Mouse (Mus musculus) heart, embryonic 11.5 days (tissue): ENCODE data around the gene Xpnpep1. TPM values are rescaled to one million over a fixed set of nuclear protein-coding genes. Genes with fewer than 3 reads are reported as not detected.

Experiments
- ATAC-seq: fragments of 200-750 bp; cut with Nextera tagmentation; replicated peaks from 2 replicates; pipeline ENCODE4 v1.8.0; 2017; ENCODE audit warnings: moderate library complexity; ENCODE audit not compliant: insufficient number of reproducible peaks, low FRiP score, low TSS enrichment
- H3K27ac ChIP-seq: fragments of 300-500 bp; sonication (generic); 2 replicates; pipeline ENCODE4 v1.5.1; 2014; ENCODE audit warnings: mild to moderate bottlenecking, low read depth, low read length
- H3K27me3 ChIP-seq: fragments of 300-500 bp; sonication (generic); 2 replicates; pipeline ENCODE4 v1.6.1; 2014; ENCODE audit warnings: mild to moderate bottlenecking, low read length, mixed read lengths; ENCODE audit not compliant: control insufficient read depth, insufficient read depth
- H3K36me3 ChIP-seq: fragments of 300-500 bp; sonication (generic); 2 replicates; pipeline ENCODE4 v1.6.1; 2014; ENCODE audit warnings: mild to moderate bottlenecking, low read length, moderate library complexity, mixed read lengths; ENCODE audit not compliant: control insufficient read depth, insufficient read depth
- H3K4me1 ChIP-seq: fragments of 300-500 bp; sonication (generic); 2 replicates; pipeline ENCODE4 v1.6.1; 2014; ENCODE audit warnings: low read length; ENCODE audit not compliant: control insufficient read depth, insufficient read depth
- H3K4me2 ChIP-seq: fragments of 300-500 bp; sonication (generic); 2 replicates; pipeline ENCODE4 v1.6.1; 2014; ENCODE audit warnings: mild to moderate bottlenecking, moderate library complexity
- H3K4me3 ChIP-seq: fragments of 300-500 bp; sonication (generic); 2 replicates; pipeline ENCODE4 v1.5.1; 2014; ENCODE audit warnings: low read depth, low read length
- H3K9ac ChIP-seq: fragments of 300-500 bp; sonication (generic); 2 replicates; pipeline ENCODE4 v1.6.1; 2014; ENCODE audit warnings: mild to moderate bottlenecking, low read depth, low read length, moderate library complexity
- H3K9me3 ChIP-seq: fragments of 300-500 bp; sonication (generic); replicated peaks from 2 replicates; pipeline ENCODE4 v1.6.1; 2016; ENCODE audit warnings: low read length; ENCODE audit not compliant: control insufficient read depth
- WGBS: fragments of 180-500 bp; shearing (Covaris S2); extraction: QIAGEN DNeasy Blood & Tissue Kit; methylation state at CpG from one replicate; pipeline ENCODE4 v1.1.7; 2014; ENCODE audit not compliant: insufficient replicate concordance; 5-methylcytosine and 5-hydroxymethylcytosine counted together
- polyA plus RNA-seq: library from polyadenylated mRNA; unstranded; fragments of >200 nt; fragmentation: Nextera tagmentation; extraction: Ambion mirVana; gene quantifications from 2 replicates; pipeline ENCODE4 v1.2.1, GENCODE M21; 2014

The Xpnpep1 gene
- polyA plus RNA-seq, 1 experiment from 2014 or later, result 180 TPM

GRCm38 (mm10) chr19:53059344-53060111 lies 19.5 kb upstream of the Xpnpep1 start:
- no peak overlapping the region for H3K27ac ChIP-seq
- H3K9me3 ChIP-seq, result no peaks in the 10 kb centered on the region
- peaks cover 9% of the 10 kb centered on the region; the same call in 1 of the 2 replicates for H3K4me1 ChIP-seq
- H3K4me3 ChIP-seq, result no peak overlapping the region
- 72% methylated on average over 16 of the region's 16 CpGs for WGBS
- H3K4me2 ChIP-seq, result no peak overlapping the region
- no peak for ATAC-seq
- H3K27me3 ChIP-seq, result no peaks in the 10 kb centered on the region
- no peak overlapping the region for H3K9ac ChIP-seq
- no peaks in the 10 kb centered on the region for H3K36me3 ChIP-seq

- H3K27ac ChIP-seq, result no peak overlapping the region; the same call in 1 of the 2 replicates
- H3K9ac ChIP-seq, result no peak overlapping the region
- H3K4me1 ChIP-seq, result peaks cover 6% of the 10 kb centered on the region; the same call in 1 of the 2 replicates
- H3K4me2 ChIP-seq, result no peak overlapping the region
- H3K4me3 ChIP-seq, result no peak overlapping the region
- WGBS, result 61% methylated on average over 8 of the region's 8 CpGs
- ATAC-seq, result no peak
- H3K36me3 ChIP-seq, result no peaks in the 10 kb centered on the region
- H3K27me3 ChIP-seq, result no peaks in the 10 kb centered on the region
- H3K9me3 ChIP-seq, result no peaks in the 10 kb centered on the region
Observed at GRCm38 (mm10) chr19:53058726-53059334, 18.8 kb upstream of the Xpnpep1 start.

- Histone ChIP-seq H3K9ac (no peak overlapping the region), H3K9me3 (no peaks in the 10 kb centered on the region), H3K27ac (no peak overlapping the region), H3K4me1 (peaks cover 6% of the 10 kb centered on the region; the same call in 1 of the 2 replicates), H3K4me2 (no peak overlapping the region), H3K36me3 (no peaks in the 10 kb centered on the region), H3K4me3 (no peak overlapping the region), H3K27me3 (no peaks in the 10 kb centered on the region)
- 86% methylated on average over 16 of the region's 16 CpGs for WGBS
- no peak for ATAC-seq
Observed at GRCm38 (mm10) chr19:53057980-53058725, 18.1 kb upstream of the Xpnpep1 start.

- H3K9me3 ChIP-seq, result no peaks in the 10 kb centered on the region
- H3K4me2 ChIP-seq, result no peak overlapping the region
- H3K27me3 ChIP-seq, result no peaks in the 10 kb centered on the region
- no peak overlapping the region for H3K4me3 ChIP-seq
- no peak overlapping the region for H3K9ac ChIP-seq
- ATAC-seq, result no peak
- WGBS, result 88% methylated on average over 16 of the region's 16 CpGs
- H3K4me1 ChIP-seq, result peaks cover 5% of the 10 kb centered on the region
- no peak overlapping the region for H3K27ac ChIP-seq
- no peaks in the 10 kb centered on the region for H3K36me3 ChIP-seq
Observed at GRCm38 (mm10) chr19:53053355-53053754, 13.3 kb upstream of the Xpnpep1 start.

- Histone ChIP-seq H3K4me3 (no peak overlapping the region), H3K4me1 (peaks cover 5% of the 10 kb centered on the region), H3K9me3 (no peaks in the 10 kb centered on the region), H3K4me2 (peak overlapping the region; percentile 20), H3K36me3 (no peaks in the 10 kb centered on the region), H3K9ac (no peak overlapping the region), H3K27ac (no peak overlapping the region), H3K27me3 (no peaks in the 10 kb centered on the region)
- 47% methylated on average over 19 of the region's 19 CpGs for WGBS
- no peak for ATAC-seq
Observed at GRCm38 (mm10) chr19:53052031-53052670, 12.1 kb upstream of the Xpnpep1 start.

GRCm38 (mm10) chr19:53051288-53051985 lies 11.4 kb upstream of the Xpnpep1 start:
- Histone ChIP-seq H3K4me3 (no peak overlapping the region), H3K9ac (no peak overlapping the region), H3K9me3 (no peaks in the 10 kb centered on the region), H3K27me3 (no peaks in the 10 kb centered on the region), H3K36me3 (no peaks in the 10 kb centered on the region), H3K4me2 (no peak overlapping the region), H3K27ac (no peak overlapping the region), H3K4me1 (peaks cover 5% of the 10 kb centered on the region)
- ATAC-seq, result no peak
- WGBS, result 83% methylated on average over 18 of the region's 18 CpGs

GRCm38 (mm10) chr19:53050100-53050499 lies 10.1 kb upstream of the Xpnpep1 start:
- ATAC-seq, result no peak
- Histone ChIP-seq H3K27ac (no peak overlapping the region), H3K27me3 (no peaks in the 10 kb centered on the region), H3K9ac (no peak overlapping the region), H3K36me3 (no peaks in the 10 kb centered on the region), H3K4me2 (no peak overlapping the region), H3K4me3 (no peak overlapping the region), H3K4me1 (peaks cover 5% of the 10 kb centered on the region), H3K9me3 (no peaks in the 10 kb centered on the region)
- 75% methylated on average over 3 of the region's 3 CpGs for WGBS

- WGBS, result 78% methylated on average over 5 of the region's 5 CpGs
- H3K9ac ChIP-seq, result no peak overlapping the region
- peaks cover 2% of the 10 kb centered on the region for H3K4me1 ChIP-seq
- no peak for ATAC-seq
- no peaks in the 10 kb centered on the region for H3K9me3 ChIP-seq
- no peaks in the 10 kb centered on the region for H3K36me3 ChIP-seq
- no peak overlapping the region for H3K4me2 ChIP-seq
- no peak overlapping the region for H3K4me3 ChIP-seq
- H3K27me3 ChIP-seq, result no peaks in the 10 kb centered on the region
- H3K27ac ChIP-seq, result no peak overlapping the region
Observed at GRCm38 (mm10) chr19:53047208-53047607, 7.2 kb upstream of the Xpnpep1 start.
